Mouse (Mus musculus) cerebellum, postnatal 14 days (tissue): ENCODE measurements at regions not wholly inside any gene's neighbourhood (a gene's known extent, or its start where the extent isn't known, plus 50 kb on each side); places are given as distances from the start of the nearest gene placed in this dataset.

Source experiments
- DNase-seq, 2 experiments: peaks; one replicate each; pipeline ENCODE4 v3.0.0; 2021; ENCODE audit warnings: mixed read lengths in 2 of 2

DNA sequence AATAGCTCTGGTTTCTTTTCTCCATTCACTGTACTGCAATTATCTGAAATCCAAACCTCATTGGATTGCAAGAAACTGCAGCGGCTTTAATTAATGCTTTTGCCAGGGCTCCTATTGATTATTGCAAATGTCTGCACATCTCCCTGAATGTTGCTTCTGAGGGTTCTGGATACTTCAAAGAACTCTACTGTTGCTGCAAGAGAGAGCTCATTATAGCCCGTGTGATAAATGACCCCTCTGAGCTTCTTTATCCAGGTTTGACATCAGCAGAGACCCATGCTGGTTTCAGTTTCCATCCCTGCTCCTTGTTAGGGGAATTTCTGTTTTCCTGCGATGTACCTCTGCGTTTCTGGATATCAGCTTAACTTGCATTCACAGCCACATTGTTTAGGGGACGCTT lies 78.4 kb upstream of the Nav3 start:
- DNase-seq, result no peak

DNA sequence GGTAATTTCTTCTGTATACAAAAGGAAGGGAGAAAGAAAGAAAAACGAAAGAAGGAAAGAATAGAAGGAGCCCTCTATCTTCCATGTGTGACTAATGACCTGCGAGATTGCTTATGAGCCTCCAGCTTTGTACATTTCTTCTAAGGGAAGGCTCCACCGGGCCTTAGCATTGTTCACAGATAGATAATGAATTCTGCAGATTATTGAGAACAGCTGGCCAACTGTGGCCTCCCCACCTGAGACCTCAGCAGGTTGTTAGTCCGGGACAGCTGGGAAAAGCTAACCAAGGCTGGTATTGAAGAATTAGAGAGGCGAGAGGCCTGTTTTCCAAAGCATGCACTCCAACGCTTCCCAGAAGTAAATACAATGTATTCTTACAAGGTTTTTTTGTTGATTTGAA lies 86.7 kb upstream of the Nav3 start:
- no peak for DNase-seq

DNA sequence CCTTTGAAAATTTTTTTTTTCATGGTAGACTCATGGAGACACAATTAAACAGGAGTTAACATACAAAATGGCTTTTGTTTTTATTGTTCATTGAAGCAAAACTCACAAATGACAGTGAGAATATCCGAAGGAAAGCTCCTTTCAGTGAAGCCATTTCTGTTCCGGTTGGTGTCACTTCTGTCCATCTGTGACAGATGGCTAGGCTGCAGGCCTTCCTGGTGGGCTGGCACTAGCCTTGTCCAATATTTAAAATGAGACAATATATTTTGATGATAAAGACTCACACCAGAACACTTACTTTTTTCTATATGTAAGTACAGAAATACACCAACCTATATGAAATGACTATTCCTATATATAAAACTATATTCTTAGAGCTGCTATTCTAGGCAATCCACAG lies 92.4 kb upstream of the Nav3 start:
- DNase-seq, result peak; percentile 45 to 75

GRCm38 (mm10) chr10:110553954-110554353 lies 98.0 kb upstream of the Nav3 start:
- no peak for DNase-seq

DNA sequence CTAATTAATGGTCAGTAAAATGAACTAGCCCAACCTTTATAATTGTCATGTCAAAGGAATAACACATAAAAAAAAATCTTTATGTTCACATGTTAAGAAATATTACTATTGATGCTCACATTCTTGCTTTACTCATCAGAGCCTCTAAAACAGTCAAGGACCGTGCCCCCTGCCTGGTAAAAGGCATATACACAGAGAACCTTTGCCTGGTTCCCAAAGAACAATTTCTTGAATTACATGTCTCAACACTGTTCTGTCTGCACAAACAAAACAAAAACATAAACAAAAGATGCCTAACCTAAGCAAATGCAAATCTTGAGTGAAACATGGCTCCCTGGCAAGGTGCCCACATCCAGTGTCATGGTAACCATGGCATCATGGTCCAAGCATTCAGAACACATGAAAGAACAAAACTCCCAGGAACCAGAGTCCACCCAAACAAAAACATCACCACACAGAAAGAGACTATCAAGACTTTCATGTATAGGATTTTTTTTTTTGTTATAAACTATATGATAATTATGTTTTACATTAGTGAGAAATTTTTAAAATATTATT lies 100.4 kb upstream of the Nav3 start:
- peak; percentile 30 to 69 for DNase-seq

GRCm38 (mm10) chr10:110563057-110563456 lies 107.1 kb upstream of the Nav3 start:
- DNase-seq, result no peak

DNA sequence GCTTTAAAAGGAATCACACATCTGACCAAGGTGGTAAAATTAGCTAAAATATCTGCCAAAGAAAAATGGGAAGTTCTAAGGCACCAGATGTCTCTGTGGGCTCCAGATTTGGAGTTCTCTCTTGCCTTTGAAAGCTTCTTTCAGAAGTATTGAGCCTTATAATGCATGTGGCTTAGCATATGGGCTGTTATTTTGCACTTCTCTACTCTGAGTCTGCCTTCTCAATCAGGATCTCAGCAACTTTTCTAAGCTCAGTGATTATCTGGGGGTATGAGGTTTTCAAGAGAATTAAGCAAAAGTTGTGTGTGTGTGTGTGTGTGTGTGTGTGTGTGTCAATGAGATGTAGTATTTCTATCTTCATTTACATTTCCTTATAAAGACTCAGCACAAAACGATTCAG lies 107.6 kb upstream of the Nav3 start:
- no peak for DNase-seq

DNA sequence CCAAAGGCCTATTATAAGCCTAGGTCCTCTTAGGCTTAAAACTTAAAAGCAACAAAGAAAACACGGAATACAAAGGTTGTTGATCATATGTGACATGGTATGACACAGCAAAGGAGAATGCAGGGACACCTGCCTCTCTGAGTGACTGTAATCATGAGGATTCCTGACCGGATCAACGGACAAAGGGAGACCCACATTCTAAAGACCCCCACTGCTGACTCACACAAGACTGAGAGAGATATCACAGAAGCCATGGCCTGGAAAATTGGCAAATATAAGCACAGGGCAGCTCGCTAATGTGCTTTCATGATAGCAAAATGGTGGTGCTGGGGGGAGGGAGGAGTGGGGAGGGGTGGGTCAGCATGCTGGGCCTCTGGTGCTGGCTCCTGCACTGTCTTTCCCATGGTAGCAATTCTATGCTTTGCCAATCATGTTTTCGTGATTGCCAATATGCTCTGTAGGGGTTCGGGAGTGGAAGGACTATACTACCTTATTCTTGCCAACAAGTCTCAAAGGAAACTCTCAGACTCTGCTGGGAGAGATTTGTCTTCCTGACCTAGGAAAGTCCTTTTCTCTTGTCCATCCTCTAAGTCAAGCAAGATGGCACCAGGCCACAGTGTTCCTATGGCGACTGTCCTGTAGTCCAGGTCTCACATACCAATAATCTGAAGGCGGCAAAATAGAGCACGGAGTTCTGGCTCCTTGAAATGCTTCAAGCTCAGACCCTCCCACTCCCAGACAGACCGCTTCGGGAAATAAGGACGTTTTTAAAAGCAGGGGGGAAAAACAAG lies 110.5 kb upstream of the Nav3 start:
- DNase-seq, result peak; percentile 36 to 43

DNA sequence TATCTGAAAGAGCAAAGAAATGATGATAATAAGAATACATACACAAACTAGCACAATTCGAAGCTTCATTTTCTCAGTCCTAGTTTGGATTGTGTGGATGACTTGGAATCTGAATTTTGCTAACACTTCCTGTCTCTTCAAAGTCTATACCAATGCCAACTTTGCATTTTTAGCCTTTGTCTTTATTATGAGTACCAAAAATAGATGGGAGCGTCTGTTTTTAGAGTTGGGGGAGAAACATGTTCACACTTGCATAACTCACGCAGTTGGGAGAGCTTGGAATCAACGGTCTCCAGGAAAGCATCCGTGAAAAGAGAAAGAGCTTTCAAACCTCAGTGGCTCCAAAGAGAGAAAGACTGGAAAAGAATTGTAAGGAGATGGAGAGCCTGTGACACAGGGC lies 114.5 kb upstream of the Nav3 start:
- DNase-seq, result no peak

- DNase-seq, result no peak
Measured at GRCm38 (mm10) chr10:110571179-110571578, 115.2 kb upstream of the Nav3 start.

DNA sequence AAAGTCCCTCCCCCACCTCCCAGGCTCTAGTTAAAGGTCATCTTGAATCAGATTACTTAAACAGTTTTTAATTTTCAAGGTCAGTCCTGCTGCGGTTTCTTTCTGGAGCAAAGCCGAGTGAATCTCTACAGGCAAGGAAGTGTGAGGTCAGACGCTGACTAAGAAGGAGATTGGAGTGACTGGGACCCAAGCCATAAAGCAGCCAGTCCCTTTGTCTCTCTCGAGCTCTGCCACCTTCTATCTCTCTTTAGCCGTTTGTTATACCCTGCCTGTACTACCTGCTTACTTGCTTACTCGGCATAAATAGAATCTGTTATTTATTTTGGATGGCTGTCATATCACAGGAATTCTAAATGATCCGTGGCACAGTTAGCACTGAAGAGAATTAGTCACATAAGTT lies 117.5 kb upstream of the Nav3 start:
- DNase-seq, result peak; percentile 14 to 28

DNA sequence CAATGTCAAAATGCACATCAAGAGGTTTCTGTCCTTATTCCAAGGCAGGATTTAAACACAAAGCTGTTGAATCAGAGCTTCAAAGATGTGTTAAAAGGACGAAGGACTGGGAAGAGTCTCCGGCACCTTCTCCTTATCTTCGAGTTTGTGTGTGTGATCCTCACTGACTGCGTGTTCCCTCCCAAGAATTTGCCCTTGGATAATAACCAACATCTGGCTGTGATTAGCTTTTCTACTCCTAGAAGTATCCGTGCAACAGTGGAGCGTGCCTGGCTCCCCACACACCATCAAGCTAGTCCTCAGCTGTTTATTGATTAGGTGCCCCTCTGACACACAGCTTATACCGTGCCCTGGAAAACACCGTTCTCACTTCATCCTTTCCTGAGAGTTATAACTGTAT lies 130.0 kb upstream of the Nav3 start:
- no peak for DNase-seq

GRCm38 (mm10) chr10:110586507-110586906 lies 130.5 kb upstream of the Nav3 start:
- DNase-seq, result no peak

GRCm38 (mm10) chr10:110587529-110587928 lies 131.5 kb upstream of the Nav3 start:
- DNase-seq, result peak; percentile 18 to 26

DNA sequence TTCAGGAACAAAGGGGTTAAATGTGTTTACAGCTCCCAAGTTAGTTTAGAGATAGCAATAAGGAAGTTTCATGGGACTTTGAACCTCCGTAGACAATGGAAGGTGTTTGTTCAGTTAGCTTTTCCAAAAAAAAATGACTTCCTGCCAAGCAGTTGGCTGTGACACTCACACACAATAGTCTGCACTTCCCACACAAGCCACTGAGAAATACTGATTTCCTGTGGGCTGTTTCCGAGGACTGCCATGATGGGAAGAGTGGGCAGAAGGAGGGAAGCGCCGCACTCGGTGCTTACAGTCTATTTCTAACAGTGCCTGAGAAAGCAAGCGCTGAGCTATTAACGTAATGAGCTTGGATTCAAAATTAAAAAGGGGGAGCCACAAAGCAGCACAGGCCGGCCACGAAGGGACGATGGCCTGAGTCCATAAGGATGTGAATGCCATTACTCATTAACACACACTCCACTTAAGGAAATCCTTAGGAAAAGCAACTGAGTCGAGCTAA lies 144.4 kb upstream of the Nav3 start:
- no peak for DNase-seq

DNA sequence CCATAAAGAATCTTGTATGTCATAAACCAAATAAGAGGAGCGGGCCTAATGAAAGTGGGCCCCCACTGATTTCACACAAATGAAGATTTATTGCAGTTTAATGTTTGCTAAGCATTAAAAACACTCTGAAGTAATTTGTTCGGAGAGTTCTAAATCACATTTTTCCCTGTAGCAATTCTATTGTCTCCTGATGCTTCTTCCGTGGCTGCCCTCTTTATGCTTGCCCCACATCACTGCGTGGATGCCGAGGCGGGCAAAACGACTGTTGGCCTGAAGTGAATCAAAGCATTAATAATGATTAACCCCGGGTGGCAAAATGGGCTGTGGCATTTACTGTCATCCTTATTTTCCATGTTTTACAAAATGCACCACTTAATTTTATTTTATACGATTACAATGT lies 134.9 kb upstream of the E2f7 start:
- DNase-seq, result no peak

DNA sequence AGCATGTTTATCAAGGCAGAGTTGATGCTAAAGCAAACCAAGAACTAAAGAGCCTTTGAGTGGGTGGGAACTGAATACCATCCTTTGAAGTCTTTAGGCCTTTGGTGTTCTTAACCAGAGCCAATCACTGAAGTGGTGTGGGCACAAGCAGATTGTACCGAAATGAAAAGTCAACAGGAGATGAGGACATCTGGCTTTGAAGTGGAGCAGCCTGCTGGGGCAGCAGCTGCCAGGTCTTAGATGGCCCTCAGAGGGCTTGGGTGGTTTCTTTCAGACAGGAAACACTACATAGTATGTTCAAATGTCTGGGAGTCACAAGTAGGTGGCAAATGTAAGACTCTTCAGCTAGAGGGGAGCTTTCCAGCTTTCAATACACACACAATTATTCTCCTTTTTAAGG lies 128.2 kb upstream of the E2f7 start:
- DNase-seq, result no peak

- DNase-seq, result peak; percentile 41 to 47
Measured at GRCm38 (mm10) chr10:110619193-110619592, 126.0 kb upstream of the E2f7 start.

DNA sequence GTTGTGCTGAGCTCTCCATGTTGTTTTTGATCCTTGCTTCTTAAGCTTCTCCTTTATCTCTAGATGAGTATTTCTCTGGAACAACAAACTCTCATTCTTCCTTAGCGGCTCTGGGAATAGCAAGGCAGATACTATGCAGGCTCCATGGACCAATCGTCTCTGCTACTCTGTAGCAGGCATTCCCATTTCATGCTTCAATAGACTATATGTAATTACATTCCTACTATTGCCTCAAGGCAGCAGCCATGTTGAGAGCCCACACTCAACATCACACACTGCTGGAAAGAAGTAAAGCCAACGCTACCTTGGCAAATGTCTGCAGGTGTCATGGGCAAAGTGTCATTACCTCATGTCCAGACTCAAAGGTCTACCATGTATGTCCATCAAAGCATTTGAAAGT lies 119.6 kb upstream of the E2f7 start:
- DNase-seq, result no peak

DNA sequence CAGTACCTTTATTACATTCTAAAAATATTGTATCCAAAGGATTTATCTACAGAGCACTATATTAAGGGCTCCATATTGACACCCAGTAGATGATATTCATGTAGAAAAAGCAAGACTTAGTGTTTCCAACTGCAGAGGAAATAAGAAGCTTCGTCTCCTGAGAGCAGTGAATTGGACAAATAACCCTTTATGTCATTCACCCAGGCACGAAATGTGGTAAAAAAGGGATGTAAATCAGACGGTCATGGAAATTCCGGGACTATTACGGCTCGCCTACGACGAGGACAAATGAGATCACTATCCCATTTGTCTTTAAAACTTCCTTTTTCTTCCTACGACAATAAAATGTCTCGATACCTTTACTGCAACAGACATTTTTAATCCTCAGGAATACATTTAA lies 104.8 kb upstream of the E2f7 start:
- DNase-seq, result no peak

DNA sequence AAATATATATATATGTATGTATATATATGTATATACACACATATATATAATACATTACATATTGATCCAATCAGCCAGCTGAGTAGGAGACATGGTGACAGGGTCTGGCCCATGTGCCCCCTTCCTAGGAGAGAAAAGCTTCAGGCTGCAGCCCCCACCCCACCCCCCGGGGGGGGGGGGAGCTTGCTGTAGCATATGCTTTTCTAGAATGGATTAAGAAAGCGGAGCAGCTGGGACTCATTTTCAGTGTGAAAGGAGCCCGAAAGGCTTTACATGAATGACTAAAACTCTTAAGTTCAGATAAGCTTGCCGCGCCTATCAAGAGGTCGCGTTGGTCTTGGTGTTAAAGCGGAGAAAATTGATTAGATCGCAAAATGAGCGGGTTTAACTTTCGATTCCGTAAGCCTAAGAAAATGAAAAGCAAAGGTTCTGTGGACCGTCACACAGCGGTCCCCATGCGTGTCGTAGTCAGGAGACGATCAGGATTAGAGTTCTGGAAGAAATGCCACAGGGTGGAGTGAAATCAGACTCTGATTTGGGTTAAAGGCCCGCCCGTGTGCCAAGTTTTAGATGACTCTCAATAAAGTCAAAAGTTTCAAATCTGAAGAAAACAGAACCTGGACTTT lies 103.1 kb upstream of the E2f7 start:
- DNase-seq, result no peak

DNA sequence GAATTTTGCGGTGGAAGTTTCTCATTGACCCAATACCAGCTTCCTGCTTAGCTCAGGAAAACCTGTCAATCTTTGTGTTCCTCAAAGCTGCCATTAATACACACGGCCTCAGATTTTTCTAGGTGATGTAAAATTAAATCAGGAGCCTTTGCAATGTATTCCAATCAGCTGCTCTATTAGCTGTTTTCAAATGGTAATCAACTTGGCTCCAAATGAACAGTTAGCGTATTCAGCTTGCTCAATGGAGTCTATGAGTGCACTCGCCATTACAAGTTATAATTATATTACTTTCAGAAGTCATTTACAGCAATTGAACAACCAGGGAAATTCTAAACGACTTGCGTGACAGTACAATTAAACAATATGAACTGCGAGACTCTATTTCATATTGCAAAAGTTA lies 97.6 kb upstream of the E2f7 start:
- no peak for DNase-seq

GRCm38 (mm10) chr10:110650107-110650506 lies 95.1 kb upstream of the E2f7 start:
- no peak for DNase-seq

DNA sequence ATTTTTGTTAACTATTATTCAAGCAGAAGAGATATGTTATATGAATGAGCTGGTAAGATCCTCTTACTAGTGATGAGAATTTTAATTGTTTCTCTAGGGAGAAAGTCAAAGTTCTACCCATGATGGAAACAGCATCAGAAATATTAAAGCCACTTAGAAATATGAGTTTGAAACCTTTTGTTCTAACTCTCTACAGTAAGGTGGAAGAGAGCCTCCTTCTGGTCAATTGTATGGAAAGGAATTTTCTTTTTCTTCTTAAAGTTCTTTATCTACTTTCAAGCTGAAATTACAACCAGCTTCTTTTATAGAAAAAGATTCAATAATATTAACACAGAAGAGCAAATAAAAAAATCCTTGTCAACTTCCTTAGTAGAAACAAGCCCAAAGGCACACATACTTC lies 94.4 kb upstream of the E2f7 start:
- no peak for DNase-seq
